Mouse (Mus musculus) MEL (cell line): ENCODE results near the gene Oca2.

ENCODE experiments used
- CHD2 ChIP-seq: IDR thresholded peaks from 2 replicates; pipeline ENCODE4 v1.6.1; 2011; ENCODE audit warnings: low read length, improper control_type of control experiment
- EP300 ChIP-seq, 2 experiments: IDR thresholded peaks; 2 replicates each; pipeline ENCODE4 v1.6.1; 2011; ENCODE audit warnings: improper control_type of control experiment in 2 of 2, low read length in 2 of 2, low read depth in 1 of 2, mild to moderate bottlenecking in 1 of 2
- HCFC1 ChIP-seq: IDR thresholded peaks from 2 replicates; pipeline ENCODE4 v1.6.1; 2012; ENCODE audit warnings: low read depth, mild to moderate bottlenecking, inconsistent platforms, low read length, improper control_type of control experiment, moderate library complexity
- MYC ChIP-seq: IDR thresholded peaks from 2 replicates; pipeline ENCODE4 v1.6.1; 2011; ENCODE audit warnings: low read depth, mild to moderate bottlenecking, low read length, improper control_type of control experiment, moderate library complexity
- NELFE ChIP-seq: IDR thresholded peaks from 2 replicates; pipeline ENCODE4 v1.6.1; 2011; ENCODE audit warnings: low read depth, low read length, improper control_type of control experiment

DNA sequence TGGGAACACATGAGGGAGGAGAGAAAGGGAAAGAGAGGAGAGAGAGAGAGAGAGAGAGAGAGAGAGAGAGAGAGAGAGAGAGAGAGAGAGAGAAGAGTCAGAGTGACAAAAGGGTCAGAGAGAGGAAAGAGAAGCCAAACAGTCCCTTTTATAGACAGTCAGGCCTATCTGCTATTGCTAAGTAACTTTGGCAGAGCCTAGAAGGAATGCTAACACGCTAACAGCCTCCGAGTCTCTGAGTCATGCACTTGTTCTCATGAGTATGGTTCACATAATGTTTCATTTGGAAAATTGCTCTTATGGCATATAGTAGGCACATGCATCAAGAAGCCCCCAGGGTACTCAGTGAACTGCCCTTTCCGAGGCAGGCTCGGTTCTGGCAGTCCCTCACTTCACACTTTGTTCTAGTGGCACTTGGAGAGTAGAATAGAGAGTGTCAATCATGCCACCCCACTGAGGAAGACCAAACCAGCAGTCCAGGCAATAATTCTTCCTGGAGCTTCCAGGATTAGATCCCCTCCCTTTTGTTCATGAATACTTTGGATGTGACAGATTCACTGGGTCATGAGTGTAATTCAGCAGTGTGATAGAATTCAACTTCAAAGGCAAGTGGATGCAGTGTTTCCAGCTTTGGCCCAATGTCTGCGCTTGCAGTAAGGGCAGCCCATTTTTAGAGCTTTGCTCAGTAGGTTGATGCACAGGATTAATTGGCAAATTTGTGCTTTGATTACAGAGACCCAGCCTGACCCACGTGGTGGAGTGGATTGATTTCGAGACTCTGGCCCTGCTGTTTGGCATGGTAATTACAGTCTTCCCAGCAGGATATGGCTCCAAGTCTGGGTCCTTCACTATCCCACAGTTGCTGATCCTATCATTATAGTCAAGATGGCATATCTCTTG, 76.3 kb downstream of the Oca2 start:
- TF ChIP-seq NELFE (no peak), MYC (no peak), EP300 (IDR thresholded peaks at IDR 0.05; ENCODE audit: low read depth in 1 of 2, low read length in 2 of 2) (no peak), CHD2 (no peak), HCFC1 (no peak)
